Mouse (Mus musculus) bone marrow, adult 2 months (tissue): ENCODE results near the gene Susd6. TPM values are rescaled to one million over a fixed set of nuclear protein-coding genes. Genes with fewer than 3 reads are reported as not detected.
A peak's percentile ranks its signal among the peaks of the same experiment; 100 is the strongest.

Source experiments
- H3K27ac ChIP-seq: fragments of 200-500 bp; 2 replicates; pipeline ENCODE4 v1.5.1; 2012; ENCODE audit warnings: low read depth, mild to moderate bottlenecking, control low read depth, inconsistent platforms, low read length; ENCODE audit not compliant: control insufficient read depth, poor library complexity, insufficient read depth
- H3K4me1 ChIP-seq: fragments of 200-500 bp; 2 replicates; pipeline ENCODE4 v1.6.1; 2011; ENCODE audit warnings: low read length; ENCODE audit not compliant: control insufficient read depth, insufficient read depth
- H3K4me3 ChIP-seq: fragments of 200-500 bp; replicated peaks from 2 replicates; pipeline ENCODE3; 2011; ENCODE audit warnings: mild to moderate bottlenecking, low read depth, low read length, control low read depth; ENCODE audit not compliant: control insufficient read depth
- CTCF ChIP-seq: fragments of 200-500 bp; IDR thresholded peaks from 2 replicates; pipeline ENCODE4 v1.5.1; 2011; ENCODE audit warnings: low read length, control low read depth; ENCODE audit not compliant: control insufficient read depth, insufficient read depth
- POLR2A ChIP-seq: fragments of 200-500 bp; IDR thresholded peaks from 2 replicates; pipeline ENCODE4 v1.6.1; 2011; ENCODE audit warnings: low read depth, mild to moderate bottlenecking, control low read depth, low read length, borderline replicate concordance; ENCODE audit not compliant: control insufficient read depth
- WGBS: fragments of 180-500 bp; shearing (Covaris S2); methylation state at CpG from one replicate; pipeline ENCODE4 v1.1.7; 2018; 5-methylcytosine and 5-hydroxymethylcytosine counted together
- polyA plus RNA-seq: library from polyadenylated mRNA; stranded (reverse); fragments of >200 nt; gene quantifications from 2 replicates; pipeline ENCODE4 v1.2.4, GENCODE M21; 2011; ENCODE audit warnings: low replicate concordance; ENCODE audit not compliant: missing spikeins, insufficient read depth, insufficient read length

Susd6 gene
- polyA plus RNA-seq, 1 experiment = 17.3 TPM

- Histone ChIP-seq H3K27ac (peak overlapping the region; percentile 100), H3K4me1 (peaks cover 1% of the 10 kb centered on the region), H3K4me3 (peak overlapping the region; percentile 96)
- TF ChIP-seq CTCF (no peak), POLR2A (peak; percentile 44; the same call in 1 of the 2 replicates)
- WGBS = under 1% methylated on average over 80 of the region's 80 CpGs
Observed at GRCm38 (mm10) chr12:80790700-80791570, 625 bp downstream of the Susd6 start.

GRCm38 (mm10) chr12:80791571-80792444 lies 1.5 kb downstream of the Susd6 start:
- Histone ChIP-seq H3K27ac (peak overlapping the region; percentile 100), H3K4me3 (peak overlapping the region; percentile 96), H3K4me1 (peaks cover 1% of the 10 kb centered on the region)
- no peak for TF ChIP-seq POLR2A
- no peak for TF ChIP-seq CTCF
- WGBS = 5% methylated on average over 6 of the region's 6 CpGs

- Histone ChIP-seq H3K27ac (peak overlapping the region; percentile 36; the same call in 1 of the 2 replicates), H3K4me3 (peak overlapping the region; percentile 14), H3K4me1 (peaks cover 1% of the 10 kb centered on the region)
- WGBS = 4% methylated on average over 5 of the region's 5 CpGs
- no peak for TF ChIP-seq POLR2A
- no peak for TF ChIP-seq CTCF
Observed at GRCm38 (mm10) chr12:80792867-80793266, 2.6 kb downstream of the Susd6 start.

- WGBS = 68% methylated on average over 1 of the region's 1 CpGs
- peaks cover 1% of the 10 kb centered on the region for H3K4me1 ChIP-seq
- H3K27ac ChIP-seq = no peak overlapping the region
- TF ChIP-seq POLR2A = no peak
- no peak for TF ChIP-seq CTCF
- H3K4me3 ChIP-seq = no peak overlapping the region
Observed at GRCm38 (mm10) chr12:80793535-80793934, 3.2 kb downstream of the Susd6 start.

GRCm38 (mm10) chr12:80794522-80794921 lies 4.2 kb downstream of the Susd6 start:
- Histone ChIP-seq H3K4me1 (peaks cover 1% of the 10 kb centered on the region), H3K4me3 (no peak overlapping the region), H3K27ac (no peak overlapping the region)
- WGBS = 80% methylated on average over 4 of the region's 4 CpGs
- TF ChIP-seq POLR2A (no peak), CTCF (no peak)

- Histone ChIP-seq H3K4me3 (no peak overlapping the region), H3K27ac (no peak overlapping the region), H3K4me1 (peaks cover 3% of the 10 kb centered on the region)
- WGBS = 40% methylated on average over 2 of the region's 2 CpGs
- no peak for TF ChIP-seq POLR2A
- no peak for TF ChIP-seq CTCF
Observed at GRCm38 (mm10) chr12:80794935-80795785, 4.8 kb downstream of the Susd6 start.

- no peak for TF ChIP-seq CTCF
- no peak for TF ChIP-seq POLR2A
- Histone ChIP-seq H3K27ac (no peak overlapping the region), H3K4me1 (peaks cover 2% of the 10 kb centered on the region), H3K4me3 (no peak overlapping the region)
Observed at GRCm38 (mm10) chr12:80798271-80798670, 8.0 kb downstream of the Susd6 start.
